Mouse (Mus musculus) heart, postnatal 4 days (tissue): ENCODE results near the gene Arhgef3. TPM values are rescaled to one million over a fixed set of nuclear protein-coding genes. Genes with fewer than 3 reads are reported as not detected.
A peak's percentile ranks its signal among the peaks of the same experiment; 100 is the strongest.

Experiments used
- DNase-seq: peaks from one replicate; pipeline ENCODE4 v3.0.0; 2021
- total RNA-seq, 2 experiments: library from RNA; stranded (reverse); gene quantifications; 2 replicates each; pipeline ENCODE4 v1.2.3; 2021

Gene Arhgef3
- total RNA-seq, 2 experiments from 2014 or later, result 30.5 to 31.9 TPM

DNA sequence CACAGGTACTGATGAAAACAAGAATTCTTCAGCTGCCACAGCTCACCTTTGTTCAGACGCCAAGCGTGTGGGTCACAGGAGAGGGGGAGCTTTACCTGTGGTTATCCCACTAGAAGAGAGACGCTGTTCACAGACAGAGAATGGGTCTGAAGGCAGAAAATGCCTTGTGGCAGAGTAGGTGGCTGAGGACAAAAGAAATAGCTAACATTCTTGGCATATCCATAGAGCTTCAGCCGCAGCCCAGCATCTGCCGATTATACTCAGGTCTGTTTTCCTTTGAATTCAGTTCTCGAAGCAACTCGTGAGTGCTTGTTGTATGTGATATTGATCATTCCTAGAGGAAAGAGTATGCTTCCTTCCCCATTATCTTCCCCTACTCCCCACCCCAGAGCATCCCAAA, 204.7 kb downstream of the Arhgef3 start:
- no peak for DNase-seq

DNA sequence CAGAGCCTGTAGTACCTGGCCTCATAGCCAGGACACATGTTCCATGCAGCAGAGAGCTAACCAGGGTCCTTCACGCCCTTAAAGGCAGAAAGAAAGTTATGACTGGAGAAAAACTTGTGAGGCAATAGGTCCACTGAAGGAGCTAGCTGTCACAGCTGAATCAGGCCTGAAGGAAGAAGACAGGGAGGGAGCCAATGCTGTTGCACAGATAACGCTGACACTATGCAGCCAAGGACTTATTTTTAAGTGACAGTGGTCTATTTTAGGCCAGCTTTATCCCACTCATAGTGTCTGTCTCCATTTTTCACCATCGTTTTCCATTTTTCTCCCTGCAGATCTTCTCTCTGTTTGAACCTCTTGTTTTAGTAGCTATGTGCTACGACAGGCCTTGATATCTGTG, 207.3 kb downstream of the Arhgef3 start:
- no peak for DNase-seq

DNA sequence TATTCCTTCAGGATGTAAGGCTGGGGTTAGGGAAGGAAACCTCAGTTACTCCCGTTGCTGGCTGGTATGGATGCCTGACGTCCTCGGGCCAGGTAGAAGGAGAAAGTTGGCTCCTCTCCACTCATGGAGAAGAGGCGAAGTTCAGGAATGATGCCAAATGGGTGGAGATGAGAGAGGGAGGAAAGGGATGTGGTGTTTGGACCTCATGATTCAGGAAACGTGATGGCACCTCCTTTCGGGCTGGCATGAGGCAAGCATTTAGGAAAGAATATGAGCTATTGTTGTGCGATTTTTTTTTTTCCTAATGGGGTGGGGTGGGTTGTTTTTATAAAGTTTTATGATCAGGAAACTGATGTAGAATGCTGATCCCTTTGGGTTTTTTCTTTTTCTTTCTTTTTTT, 210.0 kb downstream of the Arhgef3 start:
- DNase-seq, result no peak

DNA sequence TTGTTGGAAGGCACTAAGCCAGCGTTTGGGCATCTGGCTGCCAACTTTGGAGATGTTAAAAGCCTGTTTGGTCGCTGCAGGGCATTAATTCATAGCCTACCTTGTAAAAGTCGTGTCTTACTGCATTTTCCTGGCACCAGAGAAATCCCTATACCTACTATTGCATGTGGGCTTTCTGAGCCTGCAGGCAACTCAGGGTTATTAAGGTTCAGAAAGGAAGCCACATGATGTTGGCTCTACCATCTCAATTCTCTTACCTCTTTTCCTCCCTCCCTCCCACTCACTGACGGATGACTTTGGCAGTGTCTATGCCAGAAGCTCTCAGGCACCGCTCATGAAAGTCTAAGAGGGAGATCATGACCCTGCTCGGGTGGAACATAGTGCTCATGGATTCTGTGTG, 210.8 kb downstream of the Arhgef3 start:
- no peak for DNase-seq

DNA sequence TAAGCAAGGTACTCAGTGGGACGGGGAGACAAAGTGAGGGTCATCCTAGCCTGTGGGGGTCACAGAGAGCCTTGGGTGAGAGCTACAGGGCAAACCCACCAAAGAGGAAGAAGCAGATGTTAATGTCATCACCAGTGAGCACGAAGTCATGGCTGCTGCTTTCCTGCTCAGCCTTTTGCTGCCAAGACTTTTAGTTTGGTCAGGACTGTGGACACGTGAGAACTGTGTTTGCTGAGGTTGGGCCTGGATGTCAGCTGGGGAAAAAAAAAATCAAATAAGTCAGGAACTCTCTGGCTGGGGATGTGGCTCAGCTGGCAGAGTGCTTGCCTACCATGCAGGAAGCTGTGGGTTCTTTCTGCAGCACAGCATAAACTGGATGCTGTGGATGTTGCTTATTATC, 213.2 kb downstream of the Arhgef3 start:
- no peak for DNase-seq

DNA sequence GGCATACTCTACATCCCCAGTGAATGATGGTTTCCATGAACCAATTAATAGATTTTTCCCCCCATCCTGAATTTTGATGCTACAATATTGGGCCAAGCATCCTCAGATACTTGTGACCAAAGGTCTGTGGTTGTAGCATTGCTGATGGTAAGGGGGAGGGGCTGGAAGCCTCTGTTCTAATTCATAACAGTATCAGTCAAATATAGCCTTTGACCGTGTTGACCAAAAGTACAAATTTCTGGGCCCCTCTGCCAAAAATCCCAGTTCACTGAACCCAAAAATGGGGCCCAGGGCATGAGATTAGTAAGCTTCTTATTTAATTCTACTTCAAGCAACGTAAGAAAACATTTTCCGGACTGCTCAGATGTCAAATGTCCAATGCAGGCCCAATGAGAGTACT, 214.3 kb downstream of the Arhgef3 start:
- DNase-seq, result no peak

DNA sequence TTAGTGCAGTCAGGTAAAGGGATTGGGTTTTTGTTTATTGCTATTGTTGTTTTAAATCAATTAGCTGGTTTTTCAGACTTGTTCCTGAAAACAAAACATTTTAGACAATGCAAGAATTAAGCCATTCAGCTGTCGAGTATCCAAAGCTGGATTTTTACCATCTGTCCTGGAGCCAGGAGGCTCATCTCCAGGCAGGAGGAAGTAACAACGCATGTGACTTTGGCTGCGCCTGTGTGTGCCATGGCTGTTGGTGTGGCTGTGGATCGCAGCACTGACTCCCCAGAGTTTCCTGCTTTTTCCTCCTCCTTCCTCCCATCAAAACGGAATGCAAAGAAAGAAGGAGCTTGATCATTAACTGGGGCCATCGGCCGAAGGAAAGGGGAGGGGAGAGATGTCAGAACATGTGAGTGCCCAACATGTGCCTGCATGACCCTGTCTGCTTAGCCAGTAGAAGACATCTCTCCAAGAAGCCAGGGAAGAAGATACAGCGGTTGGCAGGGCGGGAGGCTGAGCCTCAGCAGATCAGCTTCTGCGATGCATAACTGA, 216.9 kb downstream of the Arhgef3 start:
- no peak for DNase-seq

DNA sequence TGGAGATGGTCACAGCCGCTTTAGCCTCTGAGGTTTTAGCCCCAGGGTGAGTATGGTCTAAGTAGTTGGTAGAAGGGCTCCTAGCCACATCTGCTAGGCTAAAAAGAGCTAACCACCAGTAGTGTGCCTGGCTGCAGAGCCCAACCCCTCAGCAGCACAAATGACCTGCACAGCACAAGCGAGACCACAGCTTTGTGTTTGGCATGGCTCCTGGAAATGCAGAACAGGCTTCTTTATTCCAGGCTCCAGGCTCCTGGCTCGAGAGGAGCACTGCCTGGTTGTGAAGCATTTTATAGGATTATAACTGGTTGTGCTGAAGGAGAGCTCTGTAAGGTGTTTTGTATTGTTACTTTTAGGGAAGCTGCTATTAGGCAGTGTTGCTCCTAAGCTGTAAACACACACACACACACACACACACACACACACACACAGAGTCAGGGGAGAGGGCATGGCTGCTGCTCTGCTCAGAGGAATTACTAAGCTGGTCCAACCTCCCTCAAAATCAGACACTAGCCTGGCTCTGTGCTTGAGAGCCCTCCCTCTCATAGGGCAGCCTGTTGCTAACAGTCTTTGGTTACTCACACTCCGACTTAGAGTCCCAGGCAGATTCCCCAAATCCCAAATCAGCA, 217.8 kb downstream of the Arhgef3 start:
- peak; percentile 68 for DNase-seq

DNA sequence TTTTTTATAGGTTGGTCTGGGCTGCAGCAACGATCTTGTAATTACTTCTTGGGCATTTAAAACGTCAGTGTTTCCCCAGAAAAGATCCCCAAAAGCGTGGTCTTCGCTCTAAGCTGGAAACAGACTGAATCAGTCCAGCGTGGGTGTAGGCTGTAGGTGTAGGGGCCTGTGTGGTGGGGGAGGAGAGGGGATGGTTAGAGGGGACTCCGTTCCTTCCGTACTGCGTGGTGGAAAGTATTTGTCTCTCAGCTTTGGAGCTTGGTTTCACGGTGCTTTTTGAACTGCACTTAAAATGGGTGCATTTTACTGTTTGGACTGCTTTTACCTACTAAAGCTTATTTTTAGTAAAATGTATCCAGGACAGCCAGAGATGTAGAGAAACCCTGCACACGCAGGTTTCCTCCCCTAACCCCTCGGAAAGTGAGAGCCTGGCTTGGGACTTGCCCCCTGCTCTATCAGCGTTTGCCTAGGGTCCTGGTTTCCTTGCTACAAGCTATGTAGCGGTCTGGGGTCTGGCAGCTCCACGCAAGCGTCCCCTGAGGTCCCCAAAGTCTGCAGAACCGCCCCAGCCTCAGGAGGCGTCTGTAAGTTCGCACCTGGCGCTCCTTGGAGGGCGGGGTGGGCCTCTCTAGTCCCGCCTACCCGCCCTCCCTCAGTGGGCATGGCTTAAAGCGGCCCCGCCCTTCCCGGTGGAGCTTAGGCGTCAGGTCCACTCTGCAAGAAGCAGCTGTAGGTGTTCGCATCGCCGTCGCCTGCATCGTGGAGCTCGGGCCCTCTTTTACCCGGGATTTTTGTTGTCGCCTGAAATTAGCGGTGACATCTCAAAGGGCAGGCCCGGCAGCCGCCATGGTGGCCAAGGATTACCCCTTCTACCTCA, 220.9 kb downstream of the Arhgef3 start:
- DNase-seq, result peak; percentile 84

DNA sequence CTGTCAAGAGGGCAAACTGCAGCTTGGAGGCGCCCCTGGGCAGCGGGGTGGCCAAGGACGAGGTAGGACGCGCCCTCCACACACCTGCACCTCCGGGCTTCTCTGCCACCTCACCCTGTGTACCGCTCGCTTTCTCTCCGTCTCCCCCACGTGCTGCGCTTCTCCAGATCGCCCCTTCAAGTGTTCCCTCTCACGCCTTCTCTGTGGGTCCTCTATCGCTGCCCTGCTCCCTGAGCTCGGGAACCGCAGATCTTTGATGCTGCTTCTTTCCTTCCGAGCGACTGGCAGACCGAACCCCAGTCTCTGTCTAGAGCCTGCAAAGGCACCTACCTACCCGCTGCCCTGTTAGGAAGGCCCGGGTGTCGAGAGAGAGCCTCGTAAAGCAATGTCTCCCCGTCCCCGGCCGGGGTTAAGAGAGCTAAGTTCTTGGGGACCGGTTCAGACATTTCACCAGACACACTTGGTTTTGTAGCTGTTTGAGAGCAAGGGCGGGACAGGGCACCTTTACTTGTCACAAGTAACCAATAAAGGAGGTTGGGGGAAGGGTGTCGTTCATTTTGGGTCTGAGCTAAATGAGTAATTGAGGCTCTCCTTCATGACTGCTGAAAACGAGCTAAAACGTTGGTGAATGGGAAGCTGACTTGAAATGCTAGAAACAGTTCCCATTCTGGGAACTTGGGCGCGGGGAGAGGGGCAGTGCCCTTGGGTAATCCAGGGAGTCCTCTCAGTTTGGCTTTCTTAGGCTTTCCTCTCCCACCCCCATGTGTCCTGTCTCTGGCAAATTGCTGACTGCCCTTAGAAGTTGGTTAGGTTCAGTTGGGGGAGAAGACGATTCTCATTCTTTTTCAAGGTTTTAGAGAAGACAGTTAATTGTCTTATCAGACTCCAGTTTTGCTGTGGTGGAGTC, 221.8 kb downstream of the Arhgef3 start:
- no peak for DNase-seq

DNA sequence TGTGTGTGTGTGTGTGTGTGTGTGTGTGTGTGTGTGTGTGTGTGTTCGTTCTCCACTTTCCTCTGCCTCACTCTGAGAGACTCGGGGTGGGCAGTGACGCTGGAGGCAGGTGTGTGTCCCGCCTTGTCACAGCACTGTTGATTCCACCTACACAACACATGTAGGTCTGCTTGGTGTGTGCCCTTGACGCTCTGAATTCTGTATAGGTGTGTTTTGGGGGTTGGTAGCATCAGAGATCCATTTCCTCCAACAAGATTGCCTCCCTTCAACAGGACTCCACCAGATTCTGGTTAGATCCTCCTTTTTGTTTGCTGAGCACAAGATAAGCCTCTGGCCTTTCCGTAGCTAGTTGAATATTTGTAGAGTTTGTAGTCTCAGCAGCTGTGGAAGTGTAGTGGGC, 222.5 kb downstream of the Arhgef3 start:
- no peak for DNase-seq

DNA sequence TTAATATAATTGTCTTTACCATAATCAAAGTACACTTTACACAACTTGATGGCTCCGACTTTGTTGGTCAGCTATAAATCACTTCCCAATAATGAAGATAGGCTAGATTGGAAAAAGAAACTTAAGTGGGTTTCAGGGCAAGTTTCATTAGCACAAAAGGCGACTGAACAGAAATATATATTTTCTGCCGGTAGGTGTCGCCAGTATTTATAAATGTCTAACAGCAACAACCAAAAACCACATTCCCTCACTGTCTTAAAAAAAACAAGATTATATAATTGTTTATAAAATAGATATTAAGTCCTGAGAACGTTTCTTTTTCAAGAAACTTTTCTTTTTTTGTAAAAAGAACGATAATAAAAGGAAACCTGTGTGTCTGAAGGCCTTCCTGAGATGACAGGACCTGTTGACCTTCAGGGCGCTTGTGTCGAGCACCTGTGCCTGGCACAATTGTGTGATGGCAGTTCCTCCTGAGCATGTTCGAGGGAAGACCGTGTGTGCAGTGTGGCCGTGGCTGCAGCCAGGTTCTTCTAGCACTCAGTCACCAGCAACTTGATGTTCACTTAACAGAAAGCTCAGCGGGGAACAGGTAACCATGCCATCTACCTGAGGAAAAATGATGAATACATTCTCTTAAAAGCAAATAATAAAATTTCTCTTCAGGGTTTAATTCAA, 223.5 kb downstream of the Arhgef3 start:
- DNase-seq, result peak; percentile 57

DNA sequence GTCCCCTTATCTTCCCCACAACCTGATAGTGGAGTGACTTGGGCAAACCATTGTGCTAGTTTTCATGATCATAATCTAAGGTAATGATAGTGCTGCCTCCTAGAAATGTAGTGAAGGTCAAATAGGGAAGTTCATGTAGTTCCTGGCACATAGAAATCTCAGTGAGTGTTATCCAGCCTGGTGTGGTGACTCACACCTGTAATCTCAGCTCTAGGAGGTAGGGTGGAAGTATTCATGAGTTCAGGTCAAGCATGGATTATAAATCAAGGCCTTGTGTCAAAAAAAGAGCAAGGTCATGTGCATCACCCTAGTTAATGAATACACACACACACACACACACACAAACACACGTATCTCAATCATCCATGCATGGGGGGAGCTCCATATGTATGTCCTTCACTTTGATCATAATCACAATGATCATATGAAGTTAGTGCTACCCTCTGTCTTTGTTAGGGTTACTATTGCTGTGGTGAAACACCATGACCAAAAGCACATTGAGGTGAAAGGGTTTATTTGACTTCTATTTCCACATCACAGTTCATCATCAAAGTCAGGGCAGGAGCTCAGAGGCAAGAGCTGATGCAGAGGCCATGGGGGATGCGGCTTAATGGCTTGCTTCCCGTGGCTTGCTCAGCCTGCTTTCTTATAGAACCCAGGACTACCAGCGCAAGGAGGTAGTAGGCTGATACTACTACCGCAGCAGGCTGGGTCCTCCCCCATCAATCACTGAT, 226.2 kb downstream of the Arhgef3 start:
- no peak for DNase-seq

DNA sequence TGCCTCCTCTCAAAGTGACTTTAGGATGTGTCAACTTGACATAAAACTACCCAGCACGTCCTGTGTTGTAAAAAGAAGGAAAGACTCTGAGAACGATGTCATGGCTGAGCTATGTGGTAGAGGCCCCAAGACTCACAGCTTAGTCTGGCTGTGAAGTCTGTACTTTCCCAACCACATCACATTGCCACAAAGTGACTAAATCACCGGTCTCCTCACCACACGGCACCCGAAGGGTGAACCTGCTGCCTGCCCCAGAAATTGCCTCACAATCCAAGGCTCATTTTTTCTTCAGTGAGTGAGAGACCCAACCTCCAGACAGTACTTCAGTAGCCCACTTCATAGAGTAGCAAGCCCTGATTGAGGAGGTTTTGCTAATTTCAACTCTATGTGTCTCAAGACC, 226.8 kb downstream of the Arhgef3 start:
- no peak for DNase-seq

DNA sequence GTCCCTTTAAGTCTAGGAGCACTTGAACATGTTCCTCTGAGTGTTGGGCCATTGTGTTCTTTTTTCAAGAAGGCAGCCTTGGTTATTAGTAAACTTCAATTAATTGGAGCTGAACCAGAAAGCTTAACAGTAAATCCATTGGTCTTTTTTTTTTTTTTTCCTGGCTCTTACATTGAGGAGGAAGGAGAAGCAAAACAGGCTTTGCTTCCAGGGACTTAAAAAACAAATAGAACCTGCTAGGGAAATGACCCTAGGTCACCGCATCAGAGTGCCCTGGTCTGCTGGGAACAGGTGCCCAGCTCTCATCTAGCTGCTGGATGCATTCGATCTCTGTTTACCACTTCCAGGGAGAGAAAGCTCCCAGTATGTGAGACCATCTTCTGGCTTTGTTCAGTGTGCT, 227.8 kb downstream of the Arhgef3 start:
- no peak for DNase-seq

DNA sequence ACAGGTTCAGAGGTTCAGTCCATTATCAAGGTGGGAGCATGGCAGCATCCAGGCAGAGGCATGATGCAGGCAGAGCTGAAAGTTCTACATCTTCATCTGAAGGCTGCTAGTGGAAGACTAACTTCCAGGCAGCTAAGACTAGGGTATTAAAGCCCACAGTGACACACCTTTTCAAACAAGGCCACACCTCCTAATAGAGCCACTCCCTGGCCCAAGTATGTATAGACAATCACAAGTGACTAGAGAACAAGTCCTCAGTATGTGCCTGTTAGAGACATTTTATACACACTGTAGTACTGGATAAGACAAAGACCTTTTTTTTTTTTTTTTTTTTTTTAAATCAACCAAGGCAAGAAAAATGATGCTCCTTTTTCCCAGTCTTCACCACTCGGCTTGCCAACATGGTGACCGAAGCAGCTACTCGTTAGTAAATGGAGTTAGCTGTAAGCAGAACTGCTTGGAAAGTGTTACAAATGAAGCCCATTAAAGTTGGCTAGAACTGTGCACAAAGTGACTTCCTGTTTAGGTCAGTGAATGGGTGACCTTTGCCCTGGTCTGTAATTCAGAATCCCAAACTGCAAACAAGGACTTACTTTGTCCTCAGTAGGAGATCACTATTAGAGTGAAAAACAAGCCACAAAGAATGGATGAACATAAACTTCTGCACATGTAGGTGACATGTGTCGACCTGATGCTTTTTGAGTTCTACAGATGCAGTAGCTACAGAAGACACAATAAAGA, 229.7 kb downstream of the Arhgef3 start:
- DNase-seq, result no peak

DNA sequence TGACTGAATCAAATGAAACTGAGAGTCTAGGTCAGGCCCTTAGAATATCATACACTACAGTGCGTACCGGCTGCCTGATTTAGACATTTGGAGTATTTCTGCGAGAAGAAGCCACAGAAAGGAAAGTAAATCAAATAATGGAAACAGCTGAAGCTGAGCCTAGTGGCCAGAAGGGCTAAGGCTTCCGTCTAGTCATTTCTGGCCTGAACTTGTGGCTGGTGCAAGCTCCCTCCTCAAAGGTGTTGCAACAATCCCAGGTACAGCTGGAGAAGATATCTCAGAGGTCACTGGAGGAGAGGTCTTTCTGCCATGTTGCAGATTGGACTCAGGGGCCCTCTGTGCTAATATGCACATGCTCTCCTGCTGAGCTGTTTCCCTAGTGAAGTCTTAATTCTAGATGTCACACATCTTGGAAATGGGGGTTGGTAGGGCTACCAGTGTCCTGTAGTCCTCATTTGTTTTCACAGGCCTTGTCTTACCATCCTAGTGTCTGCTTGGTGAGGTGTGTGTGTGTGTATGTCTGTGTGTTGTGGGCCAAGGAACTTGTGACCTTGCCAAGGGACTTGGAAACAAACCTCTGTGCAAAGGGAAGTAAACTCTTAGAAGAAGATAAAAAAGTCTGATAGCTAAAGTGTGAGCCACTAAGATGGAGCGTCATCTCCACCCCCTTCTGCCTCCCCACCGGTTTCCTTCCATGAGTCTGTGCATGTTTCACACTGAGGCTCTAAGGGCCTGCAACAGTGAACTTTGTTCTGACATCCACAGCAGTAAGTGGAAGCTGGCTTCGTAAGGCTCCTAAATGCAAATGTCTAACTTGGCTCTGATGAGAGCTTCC, 230.6 kb downstream of the Arhgef3 start:
- DNase-seq, result no peak

DNA sequence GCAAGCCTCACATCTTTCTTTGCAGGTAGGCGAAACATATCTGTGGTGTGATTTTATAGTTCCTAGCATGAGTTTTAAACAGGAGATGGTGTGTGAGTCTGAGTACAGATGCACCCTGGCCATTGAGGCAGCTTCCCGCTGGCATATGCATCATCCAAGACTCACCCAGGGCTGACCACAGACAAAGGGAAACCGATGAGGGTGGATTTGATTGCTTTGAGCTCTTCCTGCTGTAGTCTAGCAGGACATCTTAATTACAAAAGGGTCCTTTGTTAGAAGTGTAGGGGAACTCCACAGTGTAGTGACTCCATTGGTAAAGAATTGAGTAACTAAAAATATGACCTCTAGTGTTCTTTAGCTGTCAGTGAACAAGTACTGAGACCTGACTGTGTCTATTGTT, 232.5 kb downstream of the Arhgef3 start:
- no peak for DNase-seq

DNA sequence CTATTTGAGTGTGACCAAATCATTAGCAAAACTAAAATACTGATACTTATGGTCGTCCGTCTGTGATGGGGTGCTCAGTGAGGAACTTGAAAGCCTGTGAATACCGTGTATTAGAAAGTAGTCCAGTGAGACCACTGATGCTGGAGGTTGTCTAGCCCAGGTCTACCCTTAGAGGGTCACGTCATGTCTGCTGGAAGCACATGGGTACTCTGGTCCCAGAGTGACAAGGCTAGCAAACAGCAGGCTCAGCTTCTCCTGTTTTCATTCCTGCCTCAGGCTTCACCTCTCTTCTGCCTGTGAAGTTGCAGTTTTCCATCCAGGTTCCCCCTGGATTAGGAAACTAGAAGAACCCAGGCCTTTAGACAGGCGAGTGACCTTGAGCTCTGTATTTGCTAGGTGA, 233.0 kb downstream of the Arhgef3 start:
- DNase-seq, result no peak

DNA sequence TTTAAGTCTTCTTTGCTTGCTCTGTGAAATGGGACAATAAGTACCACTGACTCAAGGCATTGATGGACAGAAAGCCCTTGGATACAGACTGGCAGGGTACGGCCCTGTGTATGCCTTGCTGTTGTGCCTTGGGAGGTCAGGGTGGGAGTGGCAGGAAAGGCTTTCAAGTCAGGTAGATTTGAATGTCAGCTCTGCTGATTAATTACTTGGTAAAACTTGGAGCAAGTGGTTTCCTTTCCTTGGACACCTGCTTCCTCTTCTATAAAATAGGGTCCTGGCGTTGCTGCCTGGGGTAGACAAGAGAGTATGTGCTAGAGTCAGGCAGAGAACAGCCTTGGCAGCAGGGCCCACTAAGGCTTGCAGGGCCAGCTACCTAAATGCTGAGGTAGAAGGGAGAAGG, 233.4 kb downstream of the Arhgef3 start:
- DNase-seq, result no peak
